Comparison of ENCODE assay signal across 23 mouse cellular contexts in genomic region chr16:26169382-26169781, GRCm38 (mm10).
"Had no signal": no experiment of that assay in that cellular context is flagged by ENCODE, and none has a peak within 500 bp of the region (broad histone marks: within the 10 kb centered on the region; RNA-seq: fewer than 3 reads in every experiment).

No protein-coding gene starts in this region.

- ATAC-seq: hindbrain, embryonic 16.5 days; inflammation-experienced regulatory T-cells, adult 6 months; intestine, embryonic 15.5 days; intestine, postnatal 0 days; liver, embryonic 12.5 days had no signal

- H3K36me3 ChIP-seq: heart, embryonic 10.5 days; heart, embryonic 12.5 days; hindbrain, embryonic 10.5 days; hindbrain, embryonic 12.5 days; intestine, embryonic 15.5 days; kidney, embryonic 15.5 days; limb, embryonic 13.5 days; limb, embryonic 15.5 days; liver, embryonic 12.5 days had no signal

- H3K4me1 ChIP-seq: hindbrain, embryonic 10.5 days; hindbrain, embryonic 12.5 days; intestine, embryonic 15.5 days; kidney, embryonic 15.5 days; limb, embryonic 15.5 days; liver, embryonic 12.5 days had no signal

- H3K27me3 ChIP-seq: heart, embryonic 12.5 days; hindbrain, embryonic 12.5 days; intestine, embryonic 15.5 days; kidney, embryonic 15.5 days; limb, embryonic 13.5 days; limb, embryonic 15.5 days; liver, embryonic 12.5 days had no signal

- DNase-seq: gastrocnemius, adult 2 months; gastrocnemius, postnatal 10 days; gastrocnemius, postnatal 25 days; heart, adult 18-20 months; heart, postnatal 10 days; heart, postnatal 4 days had no signal

- H3K27ac ChIP-seq: gastrocnemius, adult 2 months; heart, embryonic 10.5 days; hindbrain, embryonic 10.5 days; hindbrain, embryonic 12.5 days; hindbrain, embryonic 14.5 days; intestine, embryonic 15.5 days; kidney, embryonic 15.5 days; kidney, postnatal 0 days; layer of hippocampus, adult 2 months; left cerebral cortex, adult 2 months; limb, embryonic 13.5 days; limb, embryonic 15.5 days; liver, embryonic 12.5 days; liver, embryonic 14.5 days had no signal

- H3K4me3 ChIP-seq: gastrocnemius, adult 2 months; heart, embryonic 10.5 days; heart, embryonic 12.5 days; hindbrain, embryonic 10.5 days; hindbrain, embryonic 12.5 days; intestine, embryonic 15.5 days; kidney, embryonic 15.5 days; layer of hippocampus, adult 2 months; left cerebral cortex, adult 2 months; limb, embryonic 13.5 days; limb, embryonic 15.5 days; liver, embryonic 12.5 days had no signal
